Mouse (Mus musculus): ENCODE results near the gene Zc3h10. TPM values are rescaled to one million over a fixed set of nuclear protein-coding genes. Genes with fewer than 3 reads are reported as not detected.
"Not testable (repeated sequence)": the region's sequence is repeated elsewhere in the genome, so short reads cannot be mapped to it uniquely, and the experiment has no call there.

Gene Zc3h10
- polyA plus RNA-seq, 1 experiment, result 11.8 TPM

GRCm38 (mm10) chr10:128555567-128555966 is 8.0 kb upstream of the Zc3h10 start:
- not testable (repeated sequence) for DNase-seq (ENCODE audit: low read depth)

- not testable (repeated sequence) for DNase-seq (ENCODE audit: low read depth)
These were observed 2.7 kb upstream of the Zc3h10 start for GRCm38 (mm10) chr10:128550144-128550823.

- DNase-seq (ENCODE audit: low read depth), result not testable (repeated sequence)
These were observed 2.1 kb upstream of the Zc3h10 start for GRCm38 (mm10) chr10:128549682-128550057.

- DNase-seq (ENCODE audit: low read depth), result peak; percentile 92
These were observed 1.5 kb upstream of the Zc3h10 start, which contains the start of gene Rpl41 for GRCm38 (mm10) chr10:128548947-128549681. Gene Rpl41 (minus strand): TSS chr10:128549305.

- DNase-seq (ENCODE audit: low read depth), result not testable (repeated sequence)
These were observed 647 bp upstream of the Zc3h10 start for GRCm38 (mm10) chr10:128548051-128548791.

GRCm38 (mm10) chr10:128546787-128547186 is 787 bp downstream of the Zc3h10 start:
- no peak for DNase-seq (ENCODE audit: low read depth)

GRCm38 (mm10) chr10:128546361-128546760 is 1.2 kb downstream of the Zc3h10 start:
- DNase-seq (ENCODE audit: low read depth), result no peak

GRCm38 (mm10) chr10:128545570-128545898 is 2.0 kb downstream of the Zc3h10 start:
- DNase-seq (ENCODE audit: low read depth), result no peak

GRCm38 (mm10) chr10:128544674-128545569 is 2.7 kb downstream of the Zc3h10 start:
- DNase-seq (ENCODE audit: low read depth), result no peak

- DNase-seq (ENCODE audit: low read depth), result no peak
These were observed 3.4 kb downstream of the Zc3h10 start for GRCm38 (mm10) chr10:128544151-128544657.

- DNase-seq (ENCODE audit: low read depth), result no peak
These were observed 4.5 kb downstream of the Zc3h10 start for GRCm38 (mm10) chr10:128543100-128543499.

- no peak for DNase-seq (ENCODE audit: low read depth)
These were observed 9.2 kb downstream of the Zc3h10 start for GRCm38 (mm10) chr10:128538340-128538870.

- DNase-seq (ENCODE audit: low read depth), result no peak
These were observed 11.2 kb downstream of the Zc3h10 start for GRCm38 (mm10) chr10:128536266-128536940.

GRCm38 (mm10) chr10:128535624-128536265 is 11.8 kb downstream of the Zc3h10 start:
- no peak for DNase-seq (ENCODE audit: low read depth)

- no peak for DNase-seq (ENCODE audit: low read depth)
These were observed 12.4 kb downstream of the Zc3h10 start for GRCm38 (mm10) chr10:128535206-128535605.

- DNase-seq (ENCODE audit: low read depth), result no peak
These were observed 20.9 kb downstream of the Zc3h10 start for GRCm38 (mm10) chr10:128526366-128527356.

- DNase-seq (ENCODE audit: low read depth), result peak; percentile 84
These were observed 21.8 kb downstream of the Zc3h10 start, which contains the start of gene Esyt1 for GRCm38 (mm10) chr10:128525671-128526308. Gene Esyt1 (minus strand): TSS chr10:128525871.
